Mouse (Mus musculus) common myeloid progenitor, adult 5-6 weeks (primary cell): ENCODE measurements around the gene Cpsf4l. TPM values are rescaled to one million over a fixed set of nuclear protein-coding genes. Genes with fewer than 3 reads are reported as not detected.

Source experiments
- ATAC-seq: replicated peaks from 2 replicates; pipeline ENCODE4 v1.8.0; 2016; ENCODE audit warnings: low read depth, mild to moderate bottlenecking, moderate TSS enrichment, inconsistent platforms; ENCODE audit not compliant: poor library complexity, severe bottlenecking
- total RNA-seq: library from RNA; stranded (forward); fragments of 200-1000, 187-1606 nt; gene quantifications from 2 replicates; pipeline ENCODE4 v1.2.3, GENCODE M21; 2017

The Cpsf4l gene
- not detected in 2 replicates for total RNA-seq

- no peak for ATAC-seq
Measured at GRCm38 (mm10) chr11:113709731-113710256, at the start of gene Cpsf4l. TSS of gene Cpsf4l (minus strand) at chr11:113710017.

GRCm38 (mm10) chr11:113758851-113759250 lies 49.0 kb upstream of the Cpsf4l start:
- ATAC-seq, result no peak

- no peak for ATAC-seq
Measured at GRCm38 (mm10) chr11:113756578-113756977, 46.8 kb upstream of the Cpsf4l start.

- ATAC-seq, result no peak
Measured at GRCm38 (mm10) chr11:113755878-113756277, 46.1 kb upstream of the Cpsf4l start.

DNA sequence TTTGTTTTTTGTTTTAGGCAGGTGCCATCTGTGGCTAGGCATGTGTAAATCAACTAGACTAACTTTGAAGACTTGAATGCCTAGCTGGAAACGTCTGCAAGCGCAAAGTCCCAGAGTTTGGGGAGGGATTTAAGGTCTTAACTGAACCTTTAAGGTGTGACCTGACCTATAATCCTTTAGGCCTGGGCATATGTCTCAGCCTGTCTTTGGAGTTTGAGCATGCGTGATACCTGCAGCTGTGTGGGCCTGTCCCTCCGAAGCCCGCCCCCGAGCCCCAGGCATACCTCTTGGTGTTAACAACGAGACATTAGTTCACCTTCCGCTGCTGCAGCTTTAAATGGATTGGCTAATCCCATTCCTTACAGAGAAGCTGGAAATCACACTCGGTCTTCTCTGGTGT lies 45.0 kb upstream of the Cpsf4l start:
- ATAC-seq, result no peak

- no peak for ATAC-seq
Measured at GRCm38 (mm10) chr11:113752685-113753430, 43.0 kb upstream of the Cpsf4l start.

- no peak; the same call in 1 of the 2 replicates for ATAC-seq
Measured at GRCm38 (mm10) chr11:113752158-113752661, 42.4 kb upstream of the Cpsf4l start.

DNA sequence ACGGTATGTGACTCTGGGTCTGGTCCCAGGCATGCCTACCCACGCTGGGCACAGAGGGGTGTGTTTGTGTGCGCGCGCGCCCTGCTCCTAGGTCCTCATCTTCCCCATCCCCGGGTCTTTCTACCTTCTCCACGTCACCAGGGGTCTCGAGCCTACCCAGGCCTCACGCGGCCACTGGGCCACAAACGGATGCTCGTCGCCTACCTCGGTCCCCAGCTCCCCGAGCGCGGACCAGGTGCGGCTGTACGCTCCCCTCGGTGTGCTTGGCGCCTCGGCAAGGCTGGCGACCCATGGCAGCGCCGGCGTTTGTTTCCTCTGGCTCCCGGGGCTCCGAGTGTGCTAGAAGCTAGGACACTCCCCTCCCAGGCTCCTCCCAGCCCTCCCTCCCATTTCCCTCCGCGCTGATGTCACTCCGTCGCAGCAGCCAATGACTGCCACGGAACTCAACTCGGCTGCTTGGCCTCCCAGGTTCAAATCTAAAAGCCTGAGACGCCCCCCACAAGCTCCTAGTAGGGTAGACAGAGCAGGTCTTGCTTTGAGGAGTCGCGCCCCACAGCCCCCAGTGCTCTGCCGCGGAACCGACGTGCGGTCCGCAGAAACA lies 41.8 kb upstream of the Cpsf4l start, which contains the start of gene Cdc42ep4:
Cdc42ep4 (minus strand) TSS at position 398 of the 601 bp plus-strand sequence.
- peak; percentile 60 for ATAC-seq

DNA sequence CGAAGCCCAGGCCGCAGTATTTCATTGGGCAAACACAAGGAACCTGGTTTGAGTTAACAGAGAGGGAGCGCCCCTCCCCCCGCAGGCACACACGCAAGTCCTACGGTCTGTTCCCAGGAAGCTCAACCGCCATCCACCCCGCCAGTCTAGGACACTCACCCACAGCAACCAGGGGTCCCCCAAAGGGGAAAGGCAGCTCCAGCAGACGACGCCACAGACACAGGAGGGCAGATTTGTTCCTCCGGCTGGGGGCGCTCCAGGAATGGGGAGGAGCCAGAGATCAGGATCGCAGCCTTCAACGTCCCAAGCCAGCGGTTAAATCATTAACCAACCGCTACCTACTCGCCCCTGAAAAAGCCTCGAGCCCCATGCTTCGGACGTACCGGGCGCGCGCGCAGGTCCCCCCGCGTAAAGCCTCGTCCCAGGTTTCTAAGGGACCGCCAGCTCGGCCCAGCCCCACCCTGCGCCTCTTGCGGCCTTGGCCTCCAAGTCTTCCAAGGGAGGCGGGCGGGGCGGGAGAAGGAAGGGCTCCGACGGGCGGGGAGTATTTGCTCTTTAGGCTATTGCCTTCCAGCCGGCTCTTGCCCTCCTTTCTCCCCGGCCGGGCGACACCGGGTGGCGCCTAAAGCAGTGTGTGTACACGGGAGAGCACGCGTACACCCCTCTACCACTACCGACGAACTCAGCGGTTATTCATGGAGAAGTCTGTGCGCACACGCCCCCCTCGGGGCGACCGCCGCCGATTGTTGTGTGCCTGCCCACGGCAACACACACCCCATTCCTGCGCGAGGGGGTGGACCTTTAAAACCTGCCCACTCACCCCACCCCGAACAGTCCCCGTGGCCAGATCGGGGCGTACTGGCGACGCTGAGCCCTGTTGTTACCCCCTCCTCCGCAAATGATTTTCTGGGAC lies 41.0 kb upstream of the Cpsf4l start:
- peak; percentile 22 for ATAC-seq

DNA sequence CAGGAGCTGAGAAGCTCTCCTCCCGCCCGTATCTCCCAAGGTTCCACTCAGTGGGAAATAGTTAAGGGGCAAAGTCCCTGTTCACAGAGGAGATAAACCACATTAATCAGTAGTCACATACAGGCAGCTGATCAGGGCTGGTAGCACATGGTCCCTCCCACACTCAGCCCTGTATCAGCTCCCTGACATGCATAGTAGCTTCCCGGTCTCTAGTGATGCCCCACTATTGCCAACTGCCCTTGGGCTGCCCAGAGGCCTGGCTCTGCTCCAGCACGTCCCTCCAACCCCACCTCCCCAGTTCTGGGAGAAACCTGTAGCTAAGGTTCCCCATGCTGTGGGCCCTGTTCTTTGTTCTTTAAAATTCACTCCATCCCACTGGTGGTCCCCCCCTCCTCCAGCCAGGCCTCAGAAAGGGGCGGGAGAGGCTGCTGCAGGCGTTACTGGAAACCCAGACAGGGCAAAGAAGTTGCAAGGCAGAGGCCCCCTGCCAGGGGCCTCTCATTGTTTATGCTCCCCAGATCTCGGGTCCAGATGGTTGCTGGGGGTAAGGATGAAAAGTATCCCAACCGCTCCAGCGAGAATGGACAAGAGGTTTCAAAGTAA lies 40.0 kb upstream of the Cpsf4l start:
- ATAC-seq, result peak; percentile 19

DNA sequence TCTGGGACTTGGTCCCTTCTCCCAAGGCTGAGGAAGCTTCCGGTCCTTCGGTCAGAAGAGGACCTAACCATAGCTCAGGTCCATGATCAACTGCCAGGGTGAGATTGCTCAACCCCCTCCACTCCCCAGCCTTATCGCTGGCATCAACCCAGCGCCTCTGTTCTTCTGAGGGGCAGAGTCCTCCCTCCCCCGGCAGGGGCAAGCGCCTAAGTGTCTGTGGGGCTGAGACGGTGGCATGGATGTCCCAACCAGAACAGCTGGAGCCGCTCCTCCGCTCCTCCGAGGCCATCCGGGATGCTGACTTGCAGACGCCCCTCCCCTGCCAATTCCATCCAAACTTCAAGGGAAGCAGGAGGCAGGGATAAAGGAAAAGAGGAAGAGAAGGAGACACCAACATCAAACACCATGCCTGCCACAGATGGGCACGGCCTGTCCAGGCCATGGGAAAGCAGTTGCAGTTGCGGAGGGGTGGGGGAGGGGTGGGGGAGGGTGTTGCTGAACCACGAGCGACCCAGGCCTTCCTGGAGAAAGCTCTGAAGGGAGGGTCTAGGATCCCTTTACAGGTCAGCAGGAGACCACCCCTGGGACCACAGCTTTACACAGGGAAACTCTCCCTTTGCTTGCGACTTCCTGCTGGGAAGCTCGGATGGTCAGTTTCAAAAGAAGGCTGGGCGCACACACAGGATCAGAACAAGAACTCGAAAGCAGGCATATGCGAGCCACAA lies 39.1 kb upstream of the Cpsf4l start:
- peak; percentile 41 for ATAC-seq

DNA sequence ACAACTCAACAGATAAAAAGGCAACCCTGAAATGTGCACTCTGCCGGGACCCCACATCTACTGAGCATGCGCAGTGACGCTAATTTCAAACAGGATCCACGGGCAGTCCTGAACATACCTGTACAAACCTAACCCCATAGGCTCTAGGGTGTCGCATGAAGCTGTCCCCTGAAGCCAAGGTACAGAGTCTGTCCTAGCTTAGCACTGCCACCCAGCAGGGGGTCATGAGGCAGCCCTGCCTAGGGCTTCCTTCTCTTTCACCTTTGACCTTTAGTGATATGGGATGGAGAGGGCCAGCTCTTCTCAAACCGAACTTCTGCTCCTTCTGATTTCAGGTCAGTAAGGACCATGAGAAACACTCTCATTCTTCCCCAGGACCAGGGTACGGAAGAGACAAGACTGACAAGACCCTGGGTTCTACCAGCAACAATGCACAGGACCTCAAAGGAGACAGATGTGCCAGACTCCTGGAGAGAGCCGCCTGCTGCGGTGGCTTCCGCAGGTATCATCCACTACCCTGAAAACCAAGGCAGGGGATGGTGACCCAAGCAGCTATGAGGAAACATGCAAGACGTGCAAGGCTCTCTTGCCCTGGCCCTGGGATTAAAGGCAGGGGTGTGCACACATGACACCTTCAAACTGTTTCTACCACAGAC lies 38.0 kb upstream of the Cpsf4l start:
- ATAC-seq, result no peak

GRCm38 (mm10) chr11:113747056-113747455 lies 37.2 kb upstream of the Cpsf4l start:
- peak; percentile 23 for ATAC-seq

GRCm38 (mm10) chr11:113745961-113746360 lies 36.1 kb upstream of the Cpsf4l start:
- ATAC-seq, result no peak

GRCm38 (mm10) chr11:113742998-113743397 lies 33.2 kb upstream of the Cpsf4l start:
- ATAC-seq, result no peak

DNA sequence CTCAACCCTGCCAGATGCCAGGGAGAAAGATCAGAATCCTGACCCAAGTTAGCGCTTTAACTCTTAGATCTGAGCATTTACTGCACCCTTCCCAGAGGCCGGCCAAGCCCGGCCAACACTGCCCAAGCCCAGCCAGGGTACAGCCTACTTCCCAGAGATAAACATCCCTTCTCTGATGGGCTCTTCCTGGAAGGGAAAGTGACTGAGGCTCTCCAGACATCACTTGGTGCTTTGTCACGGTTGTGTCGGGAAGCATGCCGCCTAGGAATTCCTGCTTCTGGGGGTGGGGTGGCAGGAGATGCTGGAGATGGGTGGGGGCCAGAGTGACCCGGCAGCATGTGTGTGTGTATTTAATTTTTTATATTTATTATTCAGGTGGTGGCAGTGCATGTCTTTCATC lies 30.3 kb upstream of the Cpsf4l start:
- ATAC-seq, result no peak

DNA sequence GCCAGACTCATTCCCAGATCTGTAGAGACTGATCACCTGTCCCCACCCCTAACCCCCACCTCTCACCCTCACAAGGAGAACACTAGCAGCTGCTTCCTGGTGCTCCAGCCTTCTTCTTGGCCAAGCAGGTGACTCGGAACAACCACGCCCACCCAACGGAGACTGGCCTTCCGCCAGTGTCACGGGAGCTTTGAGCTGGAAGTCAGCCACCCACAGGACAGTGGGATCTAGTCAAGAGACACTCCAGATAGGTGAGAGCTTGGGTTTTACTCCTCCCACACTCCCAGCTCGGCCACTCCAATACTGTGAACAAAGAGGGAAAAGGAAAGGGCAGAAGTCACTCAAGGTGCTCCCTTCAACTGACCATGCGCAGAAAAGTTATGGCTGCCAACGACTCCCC lies 29.4 kb upstream of the Cpsf4l start:
- no peak for ATAC-seq

DNA sequence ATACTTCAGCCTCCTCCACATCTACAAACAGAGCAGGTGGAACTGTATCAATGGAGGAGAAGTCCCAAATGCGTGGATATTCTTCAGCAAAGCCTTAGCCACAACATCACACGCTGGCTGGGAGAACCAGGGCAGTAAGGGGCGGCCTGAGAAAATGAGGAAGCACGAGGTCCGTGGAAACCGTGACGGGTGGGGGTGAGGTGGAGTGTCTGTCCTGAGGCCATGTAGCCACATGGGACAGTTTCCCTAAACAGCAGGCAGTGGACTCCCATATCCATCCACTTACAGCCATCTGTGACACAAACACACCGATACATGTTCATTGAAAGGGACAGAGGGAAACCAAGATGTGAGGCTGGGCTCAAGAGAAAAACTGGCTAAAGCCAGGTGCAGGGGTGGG lies 28.1 kb upstream of the Cpsf4l start:
- peak; percentile 76 for ATAC-seq

DNA sequence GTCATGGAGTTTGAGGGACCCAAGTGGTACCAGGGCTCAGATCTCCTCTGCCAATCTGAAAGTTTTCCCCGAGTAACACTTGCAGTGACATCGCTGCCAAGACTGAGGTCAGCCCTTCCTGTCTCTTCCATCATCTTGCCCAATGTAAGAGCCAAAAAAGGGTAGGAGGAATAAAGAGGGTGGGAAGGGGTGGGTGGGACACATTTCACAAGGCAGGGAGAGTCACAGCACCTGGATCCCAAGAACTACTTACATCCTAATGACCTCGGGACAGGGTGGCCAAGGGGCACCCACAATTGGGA lies 27.7 kb upstream of the Cpsf4l start:
- peak; percentile 15; the same call in 1 of the 2 replicates for ATAC-seq
